Mouse (Mus musculus): ENCODE results near the gene Lrrc36. TPM values are rescaled to one million over a fixed set of nuclear protein-coding genes. Genes with fewer than 3 reads are reported as not detected.

Gene Lrrc36
- polyA plus RNA-seq (2015; fragmentation: Nextera tagmentation; extraction: Ambion mirVana), result 0.53 and 0.54 TPM in 2 replicates

DNA sequence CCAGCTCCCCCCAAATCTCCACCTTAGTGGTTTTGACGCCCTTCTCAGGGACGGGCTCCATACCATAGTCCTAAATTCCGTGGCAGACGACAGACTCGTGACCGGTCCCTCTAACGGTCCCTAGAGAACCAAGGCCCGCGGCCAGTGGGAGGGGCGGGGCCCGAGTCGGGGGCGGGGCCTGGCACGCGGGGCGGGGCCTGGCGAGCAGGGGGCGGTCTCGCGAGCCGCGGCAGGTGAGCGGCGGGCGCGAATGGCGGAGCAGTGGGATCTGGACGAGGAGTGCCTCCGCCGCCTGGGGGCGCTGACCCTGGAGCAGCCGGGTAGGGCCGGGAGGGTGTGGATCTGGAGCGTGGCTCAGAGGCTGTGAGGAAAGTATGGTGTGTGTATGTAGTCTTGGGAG, at the start of gene Lrrc36, which contains the start of gene Kctd19:
Gene Lrrc36 (plus strand): TSS at position 181 of the 400 bp plus-strand sequence.
Gene Kctd19 (minus strand): TSS at position 112 of the 400 bp plus-strand sequence.

GRCm38 (mm10) chr8:105373032-105373431, 40.3 kb upstream of the Lrrc36 start, which contains the start of gene Plekhg4:
Gene Plekhg4 (plus strand): TSS chr8:105373274.

DNA sequence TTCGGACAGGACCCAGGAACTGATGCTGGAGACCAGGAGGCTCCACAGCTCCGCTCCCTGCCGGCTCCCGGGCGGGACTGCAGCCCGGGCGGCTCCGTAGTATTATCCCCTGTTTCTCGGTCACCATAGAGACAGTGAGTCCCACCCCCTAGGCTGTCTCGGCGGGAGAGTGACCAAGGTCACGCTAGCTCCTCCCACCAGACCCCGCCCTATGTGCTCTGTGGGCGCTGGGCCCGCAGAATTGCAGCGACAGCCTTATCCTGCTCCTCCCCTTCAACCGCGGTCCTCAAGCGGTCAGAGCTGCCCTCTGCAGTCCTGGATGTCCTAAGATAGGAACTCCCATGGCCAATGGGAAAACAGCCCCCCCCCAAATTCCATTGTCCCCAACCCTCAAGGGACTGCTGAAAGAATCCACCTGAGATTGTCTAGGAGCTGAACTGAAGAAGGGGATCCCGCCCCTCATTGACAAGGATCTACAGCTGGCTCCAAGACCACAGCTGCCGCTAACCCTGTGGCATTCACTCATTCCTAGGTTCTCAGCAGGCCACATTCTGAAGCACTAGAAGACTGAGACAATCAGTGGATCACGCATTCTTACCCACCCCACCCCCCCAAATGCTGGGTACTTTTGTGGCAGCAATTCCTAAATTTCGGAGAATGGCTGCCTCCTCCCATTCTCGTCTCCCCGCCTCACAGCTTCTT, 58.1 kb downstream of the Lrrc36 start, which contains the start of gene Tppp3:
Gene Tppp3 (minus strand): TSS at position 213 of the 702 bp plus-strand sequence.

GRCm38 (mm10) chr8:105496439-105497180, 83.2 kb downstream of the Lrrc36 start, which contains the start of gene Zdhhc1:
Gene Zdhhc1 (minus strand): TSS chr8:105496902.

Other genes starting within 250 kb of the Lrrc36 start
- gene Cbfb, start 242.9 kb upstream of the Lrrc36 start, polyA plus RNA-seq (2015; fragmentation: Nextera tagmentation; extraction: Ambion mirVana), result 30.7 and 34.8 TPM in 2 replicates
- gene D230025D16Rik, start 188.4 kb upstream of the Lrrc36 start, polyA plus RNA-seq (2015; fragmentation: Nextera tagmentation; extraction: Ambion mirVana), result 19.1 and 19.5 TPM in 2 replicates
- gene B3gnt9, start 158.4 kb upstream of the Lrrc36 start, polyA plus RNA-seq (2015; fragmentation: Nextera tagmentation; extraction: Ambion mirVana), result 13.8 and 15.8 TPM in 2 replicates
- gene Tradd, start 149.0 kb upstream of the Lrrc36 start, polyA plus RNA-seq (2015; fragmentation: Nextera tagmentation; extraction: Ambion mirVana), result 13.8 and 16.2 TPM in 2 replicates
- gene Fbxl8, start 148.9 kb upstream of the Lrrc36 start, polyA plus RNA-seq (2015; fragmentation: Nextera tagmentation; extraction: Ambion mirVana), result 1.9 and 2.9 TPM in 2 replicates
- 1.2 and 1.9 TPM in 2 replicates for gene Hsf4, start 143.8 kb upstream of the Lrrc36 start, polyA plus RNA-seq (2015; fragmentation: Nextera tagmentation; extraction: Ambion mirVana)
- 9.1 and 9.4 TPM in 2 replicates for gene Nol3, start 137.4 kb upstream of the Lrrc36 start, polyA plus RNA-seq (2015; fragmentation: Nextera tagmentation; extraction: Ambion mirVana)
- gene 4931428F04Rik, start 123.7 kb upstream of the Lrrc36 start, polyA plus RNA-seq (2015; fragmentation: Nextera tagmentation; extraction: Ambion mirVana), result 53.4 and 66.4 TPM in 2 replicates
- gene Exoc3l, start 117.5 kb upstream of the Lrrc36 start, polyA plus RNA-seq (2015; fragmentation: Nextera tagmentation; extraction: Ambion mirVana), result 6.0 and 8.7 TPM in 2 replicates
- 29.8 and 32.5 TPM in 2 replicates for gene E2f4, start 115.9 kb upstream of the Lrrc36 start, polyA plus RNA-seq (2015; fragmentation: Nextera tagmentation; extraction: Ambion mirVana)
- 0.76 and 1.2 TPM in 2 replicates for gene Elmo3, start 108.0 kb upstream of the Lrrc36 start, polyA plus RNA-seq (2015; fragmentation: Nextera tagmentation; extraction: Ambion mirVana)
- 1.1 and 1.2 TPM in 2 replicates for gene Lrrc29, start 87.3 kb upstream of the Lrrc36 start, polyA plus RNA-seq (2015; fragmentation: Nextera tagmentation; extraction: Ambion mirVana)
- gene Tmem208, start 87.2 kb upstream of the Lrrc36 start, polyA plus RNA-seq (2015; fragmentation: Nextera tagmentation; extraction: Ambion mirVana), result 162 and 168 TPM in 2 replicates
- 0.65 and 1.3 TPM in 2 replicates for gene Fhod1, start 65.6 kb upstream of the Lrrc36 start, polyA plus RNA-seq (2015; fragmentation: Nextera tagmentation; extraction: Ambion mirVana)
- 10.0 and 13.8 TPM in 2 replicates for gene Slc9a5, start 64.7 kb upstream of the Lrrc36 start, polyA plus RNA-seq (2015; fragmentation: Nextera tagmentation; extraction: Ambion mirVana)
- gene Plekhg4, start 40.3 kb upstream of the Lrrc36 start, polyA plus RNA-seq (2015; fragmentation: Nextera tagmentation; extraction: Ambion mirVana), result 1.3 and 2.0 TPM in 2 replicates
- gene Kctd19, start 69 bp upstream of the Lrrc36 start, polyA plus RNA-seq (2015; fragmentation: Nextera tagmentation; extraction: Ambion mirVana), result not detected in 2 replicates
- gene Tppp3, start 58.0 kb downstream of the Lrrc36 start, polyA plus RNA-seq (2015; fragmentation: Nextera tagmentation; extraction: Ambion mirVana), result 263 and 304 TPM in 2 replicates
- 33.4 and 36.8 TPM in 2 replicates for gene Zdhhc1, start 83.3 kb downstream of the Lrrc36 start, polyA plus RNA-seq (2015; fragmentation: Nextera tagmentation; extraction: Ambion mirVana)
- gene Hsd11b2, start 105.2 kb downstream of the Lrrc36 start, polyA plus RNA-seq (2015; fragmentation: Nextera tagmentation; extraction: Ambion mirVana), result 0.45 and 0.53 TPM in 2 replicates
- 272 and 303 TPM in 2 replicates for gene Atp6v0d1, start 152.5 kb downstream of the Lrrc36 start, polyA plus RNA-seq (2015; fragmentation: Nextera tagmentation; extraction: Ambion mirVana)
- gene Ripor1, start 191.7 kb downstream of the Lrrc36 start, polyA plus RNA-seq (2015; fragmentation: Nextera tagmentation; extraction: Ambion mirVana), result 29.7 and 37.3 TPM in 2 replicates
- 75.4 and 85.3 TPM in 2 replicates for gene Ctcf, start 223.0 kb downstream of the Lrrc36 start, polyA plus RNA-seq (2015; fragmentation: Nextera tagmentation; extraction: Ambion mirVana)
- gene Agrp, start 223.8 kb downstream of the Lrrc36 start, polyA plus RNA-seq (2015; fragmentation: Nextera tagmentation; extraction: Ambion mirVana), result 0.62 and 0.68 TPM in 2 replicates

Measured in neural tube, postnatal 0 days (tissue).